Mouse (Mus musculus): ENCODE results near the gene Epn2.

GRCm38 (mm10) chr11:61597471-61597870 lies 18.0 kb upstream of the Epn2 start:
- TF ChIP-seq CTCF (IDR thresholded peaks at IDR 0.05; ENCODE audit: low read depth) = no peak
- no peak for TF ChIP-seq EP300 (optimal IDR thresholded peaks at IDR 0.05)

Data from stomach, postnatal 0 days (tissue).